Mouse (Mus musculus) cerebellum, adult 2 months (tissue): ENCODE data around the gene Inafm2. TPM values are rescaled to one million over a fixed set of nuclear protein-coding genes. Genes with fewer than 3 reads are reported as not detected.

Experiments
- DNase-seq, 2 experiments: peaks; one replicate each; pipeline ENCODE4 v3.0.0; 2021
- H3K27ac ChIP-seq: fragments of 200-500 bp; 2 replicates; pipeline ENCODE4 v1.5.1; 2012; ENCODE audit warnings: low read length, control low read depth, inconsistent platforms; ENCODE audit not compliant: insufficient read depth
- H3K27me3 ChIP-seq: fragments of 200-500 bp; 2 replicates; pipeline ENCODE4 v1.6.1; 2012; ENCODE audit warnings: inconsistent platforms, mild to moderate bottlenecking, low read length, moderate library complexity; ENCODE audit not compliant: control insufficient read depth, insufficient read depth
- H3K4me1 ChIP-seq: fragments of 200-500 bp; 2 replicates; pipeline ENCODE4 v1.6.1; 2011; ENCODE audit warnings: low read length; ENCODE audit not compliant: control insufficient read depth, insufficient read depth
- H3K4me3 ChIP-seq: fragments of 200-500 bp; replicated peaks from 2 replicates; pipeline ENCODE3; 2011; ENCODE audit warnings: mild to moderate bottlenecking, low read depth, low read length, control low read depth; ENCODE audit not compliant: insufficient read depth
- CTCF ChIP-seq: fragments of 200-500 bp; IDR thresholded peaks from 2 replicates; pipeline ENCODE4 v1.5.1; 2011; ENCODE audit warnings: low read depth, mild to moderate bottlenecking, control low read depth, low read length, moderate library complexity, borderline replicate concordance; ENCODE audit not compliant: insufficient read depth
- POLR2A ChIP-seq: fragments of 200-500 bp; IDR thresholded peaks from 2 replicates; pipeline ENCODE4 v1.6.1; 2011; ENCODE audit warnings: low read length, control low read depth, borderline replicate concordance; ENCODE audit not compliant: insufficient read depth
- WGBS: fragments of 180-500 bp; shearing (Covaris S2); methylation state at CpG from one replicate; pipeline ENCODE4 v1.1.7; 2018; 5-methylcytosine and 5-hydroxymethylcytosine counted together
- polyA plus RNA-seq: library from polyadenylated mRNA; depleted of rRNA; stranded (reverse); fragments of >200 nt; gene quantifications from 2 replicates; pipeline ENCODE4 v1.2.3, GENCODE M21; 2012

Gene Inafm2
- polyA plus RNA-seq, 1 experiment = 21.8 TPM

DNA sequence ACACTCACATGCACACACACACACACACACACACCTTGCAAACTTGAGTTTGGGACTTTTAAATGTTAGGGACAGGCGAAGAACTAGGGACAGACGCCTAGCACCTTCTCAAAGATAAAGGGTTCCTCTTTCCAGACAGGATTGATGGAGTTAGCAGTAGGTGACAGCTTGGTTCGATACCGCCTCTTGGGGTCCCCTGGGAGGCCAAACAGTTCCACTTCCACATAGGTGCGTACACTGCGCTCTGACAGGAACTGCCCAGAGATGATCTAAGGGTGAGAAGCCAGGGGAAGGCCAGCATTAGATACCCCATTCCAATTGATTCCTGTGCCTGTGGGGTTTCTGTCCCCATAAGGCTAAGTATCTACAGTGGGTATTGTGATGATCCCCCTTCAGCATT is 31.9 kb upstream of the Inafm2 start:
- no peak overlapping the region for H3K27ac ChIP-seq
- H3K4me3 ChIP-seq = no peak overlapping the region
- WGBS = 96% methylated on average over 6 of the region's 6 CpGs
- H3K27me3 ChIP-seq = no peaks in the 10 kb centered on the region
- peaks cover 7% of the 10 kb centered on the region; the same call in 1 of the 2 replicates for H3K4me1 ChIP-seq
- TF ChIP-seq CTCF (no peak), POLR2A (no peak)
- no peak for DNase-seq

DNA sequence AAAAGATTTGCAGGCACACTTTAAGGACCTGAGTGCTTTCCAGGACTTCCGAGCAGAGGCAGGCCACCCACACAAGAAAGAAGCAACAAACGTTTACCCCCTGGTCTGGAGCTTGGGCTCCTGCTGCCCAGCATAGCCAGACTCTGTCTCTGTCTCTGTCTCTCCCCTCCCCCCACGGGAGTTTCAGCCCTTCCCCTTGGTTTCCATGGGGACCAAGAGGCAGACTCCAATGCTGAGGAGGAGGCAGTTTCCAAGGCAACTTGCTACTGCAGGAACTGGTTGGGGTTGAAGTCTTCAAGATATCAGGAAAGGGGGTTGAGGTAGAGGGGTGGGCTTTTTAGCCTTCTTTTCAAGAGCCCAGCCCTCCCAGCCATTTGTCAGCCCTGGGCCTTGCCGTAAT is 31.3 kb upstream of the Inafm2 start:
- Histone ChIP-seq H3K27ac (no peak overlapping the region), H3K4me1 (peaks cover 7% of the 10 kb centered on the region; the same call in 1 of the 2 replicates), H3K27me3 (no peaks in the 10 kb centered on the region), H3K4me3 (no peak overlapping the region)
- DNase-seq = no peak
- 41% methylated on average over 4 of the region's 4 CpGs for WGBS
- TF ChIP-seq POLR2A (no peak), CTCF (no peak)

DNA sequence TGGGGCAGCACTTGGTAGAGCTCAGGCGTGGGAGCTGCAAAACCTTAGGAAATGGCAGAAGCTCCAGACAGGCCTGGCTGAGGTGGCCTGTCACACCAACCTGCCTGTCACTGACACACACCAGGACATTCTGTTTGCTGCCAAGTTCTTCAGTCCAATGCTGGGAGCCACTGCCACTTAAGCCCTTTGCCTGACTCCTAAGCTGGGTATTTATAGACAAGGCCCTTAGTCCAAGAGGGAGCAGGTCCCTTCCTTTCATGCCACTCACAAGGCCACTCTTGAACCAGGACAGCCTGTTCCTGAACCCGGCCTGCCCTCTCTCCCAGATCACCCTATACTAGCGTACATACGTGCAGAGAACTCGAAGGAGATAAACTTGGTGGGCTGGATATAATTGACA is 28.9 kb upstream of the Inafm2 start:
- Histone ChIP-seq H3K27me3 (no peaks in the 10 kb centered on the region), H3K4me3 (no peak overlapping the region), H3K4me1 (peaks cover 7% of the 10 kb centered on the region; the same call in 1 of the 2 replicates), H3K27ac (no peak overlapping the region)
- DNase-seq = no peak
- 80% methylated on average over 5 of the region's 5 CpGs for WGBS
- no peak for TF ChIP-seq POLR2A
- no peak for TF ChIP-seq CTCF

DNA sequence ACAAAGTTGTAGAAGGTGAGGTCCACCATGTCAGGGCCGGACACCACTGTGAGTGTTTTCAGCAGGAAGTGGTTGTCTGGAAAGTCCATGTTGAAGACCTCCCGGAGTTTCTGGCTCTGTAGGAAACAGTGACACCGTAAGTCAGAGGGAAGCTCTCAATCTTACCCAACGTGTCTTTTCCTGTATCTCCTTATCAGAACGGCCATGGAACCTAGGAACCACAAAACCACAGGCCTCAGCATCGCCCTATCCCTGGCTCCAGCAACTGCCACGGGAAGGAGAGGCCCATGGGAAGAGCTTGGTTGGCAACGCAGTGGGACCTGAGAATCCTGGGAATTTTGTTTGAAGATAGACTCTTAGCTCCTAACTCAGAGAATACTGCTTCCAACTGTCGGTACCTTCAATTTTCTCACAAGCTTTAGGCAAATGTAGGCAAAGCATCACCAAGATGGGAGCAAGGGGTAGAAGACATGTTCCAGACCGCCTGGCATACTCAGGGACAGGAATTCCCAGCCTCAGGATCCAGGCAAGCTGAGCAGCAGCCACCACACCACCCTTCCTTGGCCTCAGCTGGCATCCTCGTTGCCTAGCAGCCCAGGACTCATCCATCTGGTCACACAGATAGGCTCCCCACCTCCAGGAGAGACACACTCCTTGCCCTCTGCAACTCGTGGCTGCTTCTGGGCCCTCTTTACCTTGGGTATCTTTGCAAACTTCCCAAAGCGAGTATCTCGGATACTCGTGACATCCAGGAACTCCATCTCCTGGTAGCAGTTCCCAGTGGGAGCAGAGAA is 21.7 kb upstream of the Inafm2 start:
- H3K27ac ChIP-seq = no peak overlapping the region
- H3K27me3 ChIP-seq = no peaks in the 10 kb centered on the region
- no peak overlapping the region for H3K4me3 ChIP-seq
- no peaks in the 10 kb centered on the region for H3K4me1 ChIP-seq
- no peak for DNase-seq
- 70% methylated on average over 15 of the region's 15 CpGs for WGBS
- no peak for TF ChIP-seq POLR2A
- TF ChIP-seq CTCF = no peak

DNA sequence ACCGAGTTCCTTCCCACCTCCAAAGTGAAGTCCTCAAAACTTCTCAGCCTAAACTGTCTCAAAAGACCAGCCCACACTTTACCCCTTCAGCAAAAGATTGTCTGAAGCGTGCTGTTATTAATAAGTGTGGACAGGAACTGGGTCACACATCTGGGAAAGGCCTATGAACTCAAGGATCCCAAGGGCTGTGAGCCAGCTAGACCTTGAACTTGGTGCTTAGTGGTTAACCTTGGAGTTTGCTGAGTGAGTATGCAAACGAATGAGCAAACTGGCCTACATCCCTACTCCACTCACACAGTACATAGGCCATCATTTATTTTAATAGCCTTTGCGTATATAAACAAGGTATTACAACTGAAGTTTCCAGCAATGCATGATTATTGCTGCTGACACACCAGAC is 20.0 kb upstream of the Inafm2 start:
- Histone ChIP-seq H3K4me3 (no peak overlapping the region), H3K27me3 (no peaks in the 10 kb centered on the region), H3K27ac (no peak overlapping the region), H3K4me1 (no peaks in the 10 kb centered on the region)
- DNase-seq = no peak
- TF ChIP-seq POLR2A = no peak
- no peak for TF ChIP-seq CTCF
- WGBS = 92% methylated on average over 4 of the region's 4 CpGs

DNA sequence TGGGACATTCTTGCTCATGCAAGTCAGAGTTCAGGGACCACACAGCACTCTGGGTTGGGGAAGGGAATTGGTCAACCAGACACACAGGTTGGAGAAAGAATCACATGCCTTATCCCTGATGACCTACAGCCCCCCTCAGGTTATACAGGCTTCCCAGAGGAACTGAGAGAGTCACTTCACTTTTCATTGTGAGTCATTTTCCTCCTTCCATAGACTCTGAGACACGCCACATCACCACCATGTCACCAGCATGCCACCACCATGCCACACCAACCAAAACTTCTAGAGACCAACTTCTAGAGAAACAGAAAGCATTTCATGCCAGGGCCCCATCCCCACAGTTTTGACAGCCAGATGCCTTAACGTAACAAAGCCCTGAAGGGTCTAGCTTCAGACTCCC is 18.7 kb upstream of the Inafm2 start:
- TF ChIP-seq POLR2A (no peak), CTCF (no peak)
- Histone ChIP-seq H3K4me1 (no peaks in the 10 kb centered on the region), H3K27me3 (no peaks in the 10 kb centered on the region), H3K4me3 (no peak overlapping the region), H3K27ac (no peak overlapping the region)
- 83% methylated on average over 2 of the region's 2 CpGs for WGBS
- no peak for DNase-seq

DNA sequence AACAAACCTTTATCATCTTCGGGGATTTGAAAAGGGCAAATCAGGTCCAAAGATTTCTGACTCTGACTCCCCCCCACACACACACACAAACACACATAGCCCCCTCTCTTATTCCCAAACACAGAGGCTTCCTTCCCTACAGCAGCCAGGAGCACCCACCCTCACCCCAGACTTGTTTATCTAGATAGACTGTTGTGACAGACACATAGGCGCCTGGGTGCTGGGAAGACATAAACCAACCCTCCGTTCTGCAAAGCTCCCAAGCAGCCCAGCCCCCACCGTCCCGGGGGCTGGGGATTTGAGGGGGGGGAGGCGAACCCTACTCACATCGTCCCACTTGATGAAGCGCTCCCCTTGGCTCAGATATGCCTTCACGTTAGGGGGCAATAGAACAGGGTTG is 17.6 kb upstream of the Inafm2 start:
- no peak for DNase-seq
- TF ChIP-seq POLR2A (no peak), CTCF (no peak)
- Histone ChIP-seq H3K4me3 (no peak overlapping the region), H3K4me1 (no peaks in the 10 kb centered on the region), H3K27me3 (no peaks in the 10 kb centered on the region), H3K27ac (no peak overlapping the region)
- 40% methylated on average over 9 of the region's 9 CpGs for WGBS

DNA sequence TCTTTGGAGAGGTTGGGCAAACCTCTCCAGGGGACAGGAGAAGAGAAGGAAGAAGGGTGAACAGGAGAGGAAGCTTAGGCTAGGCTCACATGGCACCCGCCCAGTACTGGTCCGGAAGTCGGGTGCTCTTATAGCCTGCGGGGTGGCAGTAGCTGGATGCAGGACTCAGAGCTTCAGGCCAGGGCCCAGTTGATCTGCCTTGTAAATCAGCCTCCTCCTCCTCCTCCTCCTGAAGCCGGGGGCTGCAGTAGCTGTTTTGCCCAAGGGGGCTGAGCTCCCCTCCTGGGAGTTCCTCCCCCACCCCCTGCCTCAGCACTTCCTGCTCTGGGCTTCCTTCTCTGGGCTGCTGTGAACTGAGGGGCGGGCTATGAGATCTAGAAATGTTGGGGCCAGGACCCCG is 17.2 kb upstream of the Inafm2 start, which contains the start of gene Plcb2:
Plcb2 (minus strand) TSS at position 102 of the 400 bp plus-strand sequence.
- Histone ChIP-seq H3K27me3 (no peaks in the 10 kb centered on the region), H3K27ac (no peak within 1 kb of the TSS), H3K4me1 (no peaks in the 10 kb centered on the region), H3K4me3 (no peak within 1 kb of the TSS)
- DNase-seq = no peak
- 37% methylated on average over 7 of the region's 7 CpGs for WGBS
- TF ChIP-seq POLR2A (no peak), CTCF (no peak)
